Mouse (Mus musculus) C2C12 (cell line): ENCODE data around the gene Olfr519. TPM values are rescaled to one million over a fixed set of nuclear protein-coding genes. Genes with fewer than 3 reads are reported as not detected.

Experiments
- H3K27me3 ChIP-seq: one replicate; pipeline ENCODE4 v1.6.1; 2011; ENCODE audit not compliant: control insufficient read depth, insufficient read depth, insufficient read length
- H3K36me3 ChIP-seq: one replicate; pipeline ENCODE4 v1.6.1; 2011; ENCODE audit not compliant: control insufficient read depth, insufficient read depth
- H3K4me3 ChIP-seq: one replicate; pipeline ENCODE4 v1.5.1; 2011; ENCODE audit warnings: mild to moderate bottlenecking, control low read depth; ENCODE audit not compliant: poor library complexity, insufficient read depth, severe bottlenecking
- H3K79me2 ChIP-seq: one replicate; pipeline ENCODE4 v1.6.1; 2011; ENCODE audit not compliant: control insufficient read depth, insufficient read depth
- H3K79me3 ChIP-seq: one replicate; pipeline ENCODE4 v1.6.1; 2011; ENCODE audit warnings: low read depth, control low read depth
- H3ac ChIP-seq: one replicate; pipeline ENCODE3; 2011; ENCODE audit warnings: low read depth; ENCODE audit not compliant: control insufficient read depth, insufficient read length
- CEBPB ChIP-seq: IDR thresholded peaks from one replicate; pipeline ENCODE4 v1.6.1; 2011; ENCODE audit warnings: low read depth, mild to moderate bottlenecking, control low read depth, moderate library complexity
- CTCF ChIP-seq: IDR thresholded peaks from one replicate; pipeline ENCODE4 v1.5.1; 2011; ENCODE audit not compliant: control insufficient read depth, insufficient read depth, insufficient read length
- FOSL1 ChIP-seq: IDR thresholded peaks from one replicate; pipeline ENCODE4 v1.8.0; 2011; ENCODE audit warnings: mild to moderate bottlenecking, low read length; ENCODE audit not compliant: poor library complexity, insufficient read depth, severe bottlenecking
- MAX ChIP-seq: IDR thresholded peaks from one replicate; pipeline ENCODE4 v1.6.1; 2011; ENCODE audit warnings: mild to moderate bottlenecking, control low read depth
- MYOD1 ChIP-seq: IDR thresholded peaks from one replicate; pipeline ENCODE4 v1.6.1; 2011; ENCODE audit warnings: low read depth; ENCODE audit not compliant: control insufficient read depth, insufficient read length
- MYOG ChIP-seq: IDR thresholded peaks from one replicate; pipeline ENCODE4 v1.6.1; 2011; ENCODE audit not compliant: control insufficient read depth, insufficient read length; ENCODE audit errors: extremely low read depth
- USF1 ChIP-seq: IDR thresholded peaks from one replicate; pipeline ENCODE4 v1.6.1; 2011; ENCODE audit warnings: low read depth, mild to moderate bottlenecking, control low read depth, moderate library complexity
- polyA plus RNA-seq: library from polyadenylated mRNA; unstranded; fragments of >200 nt; fragmentation: generic; extraction: Trizol; gene quantifications from one replicate; pipeline ENCODE4 v1.2.1, GENCODE M21; 2012; ENCODE audit warnings: missing spikeins

Gene Olfr519
- polyA plus RNA-seq, 1 experiment, result not detected

GRCm38 (mm10) chr7:108933794-108934731 is 39.8 kb upstream of the Olfr519 start, which contains the start of gene Eif3f:
Eif3f (plus strand) TSS chr7:108934417.
- Histone ChIP-seq H3K4me3 (peak within 1 kb of the TSS; percentile 79), H3K36me3 (peaks cover 28% of the 10 kb centered on the region), H3ac (peak within 1 kb of the TSS; percentile 99), H3K79me3 (peaks cover 31% of the 10 kb centered on the region), H3K79me2 (peaks cover 40% of the 10 kb centered on the region), H3K27me3 (no peaks in the 10 kb centered on the region)
- TF ChIP-seq MAX (peak; percentile 71), USF1 (peak; percentile 90), CTCF (peak; percentile 56), MYOD1 (no peak)

GRCm38 (mm10) chr7:108929726-108930393 is 35.6 kb upstream of the Olfr519 start, which contains the start of gene Nlrp10:
Nlrp10 (minus strand) TSS chr7:108930178.
- no peak within 1 kb of the TSS for H3ac ChIP-seq
- H3K36me3 ChIP-seq, result no peaks in the 10 kb centered on the region
- H3K4me3 ChIP-seq, result no peak within 1 kb of the TSS
- H3K79me2 ChIP-seq, result peaks cover 5% of the 10 kb centered on the region
- H3K79me3 ChIP-seq, result peaks cover 3% of the 10 kb centered on the region
- TF ChIP-seq MYOD1 (no peak), CEBPB (no peak), MYOG (no peak), FOSL1 (no peak), USF1 (no peak), MAX (no peak), CTCF (no peak)
- H3K27me3 ChIP-seq, result no peaks in the 10 kb centered on the region

- no peak overlapping the region for H3ac ChIP-seq
- no peak for TF ChIP-seq CTCF
- no peak for TF ChIP-seq MYOG
- TF ChIP-seq USF1, result no peak
- TF ChIP-seq MAX, result no peak
- no peak for TF ChIP-seq FOSL1
- TF ChIP-seq MYOD1, result no peak
- TF ChIP-seq CEBPB, result no peak
- H3K36me3 ChIP-seq, result no peaks in the 10 kb centered on the region
- H3K79me2 ChIP-seq, result no peaks in the 10 kb centered on the region
- H3K27me3 ChIP-seq, result no peaks in the 10 kb centered on the region
- no peaks in the 10 kb centered on the region for H3K79me3 ChIP-seq
- no peak overlapping the region for H3K4me3 ChIP-seq
These were observed 34.3 kb upstream of the Olfr519 start for GRCm38 (mm10) chr7:108928280-108929188.

GRCm38 (mm10) chr7:108927043-108927442 is 32.8 kb upstream of the Olfr519 start:
- no peaks in the 10 kb centered on the region for H3K36me3 ChIP-seq

DNA sequence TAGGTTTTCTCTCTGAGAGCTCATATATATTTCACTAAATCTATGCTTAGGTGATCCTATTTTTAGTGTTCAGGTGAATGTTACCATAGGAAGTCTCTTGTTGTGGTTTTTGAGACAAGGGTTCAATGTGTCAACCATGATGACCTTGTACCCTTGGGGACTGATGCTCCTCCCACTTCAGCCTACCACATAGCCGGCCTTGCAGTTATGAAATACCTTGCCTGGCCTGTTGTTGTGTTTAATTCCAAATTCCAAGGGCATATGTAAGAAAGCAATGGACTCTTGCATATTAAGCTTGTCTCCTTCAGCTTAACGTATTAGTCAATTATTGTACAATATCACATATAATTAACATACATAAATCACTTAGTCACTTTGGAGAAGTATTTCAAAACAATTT is 9.7 kb upstream of the Olfr519 start:
- no peak overlapping the region for H3K4me3 ChIP-seq
- no peak for TF ChIP-seq MYOG
- no peak for TF ChIP-seq MAX
- TF ChIP-seq USF1, result no peak
- no peak for TF ChIP-seq FOSL1
- no peak for TF ChIP-seq CEBPB

More at GRCm38 (mm10) chr7:108927043-108927442, 32.8 kb upstream of the Olfr519 start:
- H3K79me3 ChIP-seq, result no peaks in the 10 kb centered on the region
- no peak overlapping the region for H3K4me3 ChIP-seq
- no peak overlapping the region for H3ac ChIP-seq
- H3K79me2 ChIP-seq, result no peaks in the 10 kb centered on the region
- TF ChIP-seq MAX (no peak), FOSL1 (no peak), MYOG (no peak)
- no peaks in the 10 kb centered on the region for H3K27me3 ChIP-seq

More for the DNA sequence above, 9.7 kb upstream of the Olfr519 start:
- Histone ChIP-seq H3K36me3 (no peaks in the 10 kb centered on the region), H3K79me3 (no peaks in the 10 kb centered on the region), H3K79me2 (no peaks in the 10 kb centered on the region), H3K27me3 (no peaks in the 10 kb centered on the region), H3ac (no peak overlapping the region)
